In the genomic region with DNA sequence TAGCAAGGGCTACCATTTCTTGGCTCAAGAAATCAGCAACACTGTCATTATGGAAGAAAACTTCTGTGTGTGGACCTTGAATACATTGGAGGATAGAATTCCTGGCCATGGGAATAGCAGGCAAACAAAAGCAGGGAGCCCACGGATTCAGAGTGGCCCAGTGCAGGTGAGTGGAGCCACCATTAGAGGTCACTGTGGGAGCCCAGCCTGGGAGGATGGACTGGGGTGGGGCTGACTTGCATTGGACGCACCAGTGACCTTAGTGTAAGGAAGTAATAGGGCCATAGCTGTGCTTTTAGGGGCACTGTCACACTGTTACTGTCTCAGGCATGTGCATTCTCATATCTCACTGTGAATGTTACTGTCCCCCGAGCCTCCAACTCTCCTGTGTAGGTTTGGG, we compare ENCODE assay signal across 20 mouse cellular contexts.
DNase-seq lines count a peak whose midpoint lies in the region; TF ChIP-seq lines count a peak whose summit lies in the region.
"Had no signal": no experiment of that assay in that cellular context is flagged by ENCODE, and none has a peak within 500 bp of the region (broad histone marks: within the 10 kb centered on the region; RNA-seq: fewer than 3 reads in every experiment).

No protein-coding gene starts in this region.

- DNase-seq in cerebellum, postnatal 14 days = peak; percentile 44 to 56
- DNase-seq in cerebellum, adult 18-20 months = no peak
- DNase-seq in kidney, postnatal 4 days = peak; percentile 22 to 24
- DNase-seq in kidney, adult 18-20 months = no peak
- peak; percentile 9 for DNase-seq in brain, adult 2 months (ENCODE audit: low read depth, low spot score)
- no peak for DNase-seq in urinary bladder, postnatal 10 days (ENCODE audit: low spot score)
- DNase-seq: adrenal gland, postnatal 10 days; B cell, adult 2 months; cerebellum, adult 8-10 months; heart, postnatal 10 days; kidney, adult 8-10 months; kidney, postnatal 14 days; lung, postnatal 4 days; midbrain, embryonic 14.5 days had no signal

- no peak overlapping the region for H3K4me3 ChIP-seq in E14TG2a.4 (replicated peaks; ENCODE audit: low read length)
- H3K4me3 ChIP-seq: embryonic facial prominence, embryonic 10.5 days; forebrain, embryonic 15.5 days; limb, embryonic 15.5 days; myocyte; neural tube, embryonic 13.5 days had no signal

- H3K4me1 ChIP-seq in E14TG2a.4 (replicated peaks; ENCODE audit: low read depth, low read length) = no peaks in the 10 kb centered on the region
- H3K4me1 ChIP-seq: forebrain, embryonic 15.5 days; limb, embryonic 15.5 days had no signal

- TF ChIP-seq CTCF in E14TG2a.4 (conservative IDR thresholded peaks at IDR 0.05; ENCODE audit: low read length) = peak; percentile 5; the same call in 1 of the 2 replicates

- peaks cover 44% of the 10 kb centered on the region for H3K9me3 ChIP-seq in E14TG2a.4 (ENCODE audit: low read length)
- H3K9me3 ChIP-seq: embryonic facial prominence, embryonic 10.5 days; forebrain, embryonic 15.5 days; limb, embryonic 15.5 days had no signal

- no peaks in the 10 kb centered on the region for H3K36me3 ChIP-seq in E14TG2a.4 (ENCODE audit: insufficient read depth, low read length)
- H3K36me3 ChIP-seq: embryonic facial prominence, embryonic 10.5 days; forebrain, embryonic 15.5 days; limb, embryonic 15.5 days; neural tube, embryonic 13.5 days had no signal

- H3K27me3 ChIP-seq in E14TG2a.4 (ENCODE audit: insufficient read depth, low read length) = no peaks in the 10 kb centered on the region
- H3K27me3 ChIP-seq: forebrain, embryonic 15.5 days; limb, embryonic 15.5 days; neural tube, embryonic 13.5 days had no signal

Comparison
In these comparisons a context has a peak if more than half of its experiments do, and no peak if none do; other contexts are left out.
1. DNase-seq: peak in cerebellum, postnatal 14 days (2 of 2), kidney, postnatal 4 days (2 of 2) and brain, adult 2 months (single experiment); none in cerebellum, adult 18-20 months (0 of 2), kidney, adult 18-20 months (single experiment) and urinary bladder, postnatal 10 days (single experiment).